Mouse (Mus musculus) heart, postnatal 36 days (tissue): Measurements from ENCODE around the gene Sertad1. TPM values are rescaled to one million over a fixed set of nuclear protein-coding genes. Genes with fewer than 3 reads are reported as not detected.
A peak's percentile ranks its signal among the peaks of the same experiment; 100 is the strongest.

Experiments used
- DNase-seq, 2 experiments: peaks; one replicate each; pipeline ENCODE4 v3.0.0; 2021 to 2022
- intact Hi-C: fragments of 180-260 bp; cut with DNase I; formaldehyde crosslinking; loops from one replicate; pipeline ENCODE4 v1.15.1; 2025
- total RNA-seq, 2 experiments: library from RNA; stranded (reverse); gene quantifications; 2 replicates each; pipeline ENCODE4 v1.2.3; 2021

The Sertad1 gene
- total RNA-seq, 2 experiments from 2014 or later = 9.5 to 11.5 TPM

DNA sequence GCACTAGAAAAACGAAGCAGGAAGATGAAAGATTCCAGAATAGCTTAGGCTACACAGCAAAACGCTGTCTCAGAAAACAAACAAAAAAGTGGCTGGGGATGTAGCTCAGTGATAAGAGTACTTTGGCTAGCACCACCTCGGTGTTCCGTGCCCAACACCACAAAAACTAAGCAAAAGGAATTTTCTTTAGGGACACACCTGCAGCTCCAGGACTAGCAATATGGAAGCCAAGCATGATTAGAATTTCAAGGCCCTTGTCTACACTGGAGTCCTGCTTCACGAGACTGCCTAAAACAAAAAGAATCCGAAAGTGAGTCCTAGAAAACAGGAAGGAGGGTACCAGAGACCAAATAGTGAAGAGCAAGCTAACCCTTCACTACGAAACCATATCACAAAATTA is 14.1 kb upstream of the Sertad1 start:
- intact Hi-C loops = loop anchor here (5.0 kb wide), 1 partner anchor 115 kb away; the partner anchor contains the start of genes Gm20479 and Shkbp1
- peak in 1 of 2 experiments; percentile 42 for DNase-seq

GRCm38 (mm10) chr7:27473156-27473834 is 13.4 kb upstream of the Sertad1 start, which contains the start of gene Sertad3:
Gene Sertad3, plus strand, starts transcription at chr7:27473768.
- intact Hi-C loops = loop anchor here (5.0 kb wide), 1 partner anchor 116 kb away; the partner anchor contains the start of genes Gm20479 and Shkbp1
- peak; percentile 100 for DNase-seq

DNA sequence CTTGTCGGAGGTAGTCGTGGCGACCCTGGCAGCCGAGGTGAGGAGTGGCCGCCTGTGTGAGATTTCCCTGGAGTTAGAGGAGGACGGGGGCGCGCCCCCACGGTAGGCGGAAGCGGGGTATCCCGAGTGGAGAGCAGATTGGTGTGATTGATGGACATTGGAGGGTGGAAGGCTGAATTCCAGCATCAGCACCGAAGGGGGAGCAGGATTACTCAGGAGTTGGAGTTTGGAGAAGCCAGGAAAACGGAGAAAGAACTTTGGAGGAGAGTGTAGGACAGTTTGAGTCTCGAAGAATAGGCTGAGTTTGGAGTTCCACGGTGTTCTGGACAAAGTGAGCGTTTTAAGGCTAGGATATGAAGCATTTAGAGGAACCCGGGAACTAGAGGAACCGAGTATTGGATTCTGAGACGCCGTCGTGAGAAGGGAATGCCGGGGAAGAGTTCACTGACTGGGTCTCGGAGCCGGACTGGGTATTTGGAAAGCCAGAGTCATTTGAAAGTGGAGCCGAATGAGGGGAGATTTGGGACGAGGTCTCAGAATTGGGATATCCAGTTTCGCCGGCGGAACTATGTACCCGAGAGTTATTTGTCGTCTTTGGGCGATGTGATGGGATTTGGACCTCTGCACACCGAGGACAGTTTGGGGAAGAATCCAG is 12.7 kb upstream of the Sertad1 start:
- DNase-seq = no peak
- intact Hi-C loops = loop anchor here (2.0 to 5.0 kb wide), 2 partner anchors 17 to 117 kb away; partner anchors contain the start of genes Gm20479 and Shkbp1

- peak; percentile 96 to 98 for DNase-seq
- intact Hi-C loops = loop anchor here (2.0 to 5.0 kb wide), 2 partner anchors 16 to 117 kb away; partner anchors contain the start of genes Gm20479 and Shkbp1
Observed at GRCm38 (mm10) chr7:27474490-27474954, 12.2 kb upstream of the Sertad1 start.

DNA sequence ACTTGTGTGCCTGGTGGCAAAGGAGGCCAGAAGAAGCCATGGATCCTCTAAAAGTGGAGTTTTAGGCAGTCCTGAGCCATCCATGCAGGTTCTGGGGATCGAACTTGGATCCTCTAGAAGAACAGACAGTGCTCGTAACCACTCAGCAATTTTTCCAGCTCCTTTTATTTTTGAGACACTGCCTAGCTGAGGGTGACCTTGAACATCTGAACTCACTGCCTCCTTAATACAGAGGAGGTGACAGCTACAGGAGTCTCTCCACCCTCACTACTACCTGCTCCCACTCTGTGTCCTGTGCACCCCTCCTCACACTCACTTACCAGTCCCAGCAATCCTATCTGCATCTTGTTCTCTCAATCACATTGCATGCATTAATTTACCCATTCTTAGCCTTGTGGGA is 11.1 kb upstream of the Sertad1 start:
- no peak for DNase-seq
- intact Hi-C loops = loop anchor here (1.0 to 2.0 kb wide), 2 partner anchors 15 to 51 kb away; no protein-coding TSS in a partner anchor

- DNase-seq = no peak
- intact Hi-C loops = no loop called here
Observed at GRCm38 (mm10) chr7:27476098-27476635, 10.5 kb upstream of the Sertad1 start.

- intact Hi-C loops = no loop called here
- no peak for DNase-seq
Observed at GRCm38 (mm10) chr7:27478561-27478960, 8.1 kb upstream of the Sertad1 start.

DNA sequence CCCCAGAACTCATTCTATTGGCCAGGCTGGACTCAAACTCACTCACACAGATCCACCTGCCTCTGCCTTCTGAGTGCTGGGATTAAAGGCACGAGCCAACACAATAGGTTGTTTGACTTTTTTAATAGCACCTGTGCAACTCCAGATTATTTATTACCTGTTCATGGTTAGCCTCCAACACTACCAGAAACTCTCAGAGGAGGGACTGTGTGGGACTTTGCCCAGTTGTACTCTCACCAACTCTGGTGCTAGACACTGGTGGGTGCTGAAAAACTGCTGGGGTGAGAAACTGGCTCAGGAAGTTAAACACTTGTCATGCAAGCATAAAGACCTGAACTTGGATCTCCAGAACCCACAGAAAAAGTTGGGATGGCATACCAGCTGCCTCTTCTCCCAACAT is 7.0 kb upstream of the Sertad1 start:
- no peak for DNase-seq
- intact Hi-C loops = loop anchor here (10.0 kb wide), 1 partner anchor 315 kb away; the partner anchor contains the start of gene Egln2

- intact Hi-C loops = loop anchor here (10.0 kb wide), 1 partner anchor 316 kb away; the partner anchor contains the start of gene Egln2
- DNase-seq = no peak
Observed at GRCm38 (mm10) chr7:27480506-27480905, 6.2 kb upstream of the Sertad1 start.

- intact Hi-C loops = loop anchor here (10.0 kb wide), 1 partner anchor 316 kb away; the partner anchor contains the start of gene Egln2
- DNase-seq = no peak
Observed at GRCm38 (mm10) chr7:27480927-27481626, 5.6 kb upstream of the Sertad1 start.

GRCm38 (mm10) chr7:27481627-27481969 is 5.1 kb upstream of the Sertad1 start:
- DNase-seq = peak; percentile 88 to 89
- intact Hi-C loops = loop anchor here (10.0 kb wide), 1 partner anchor 317 kb away; the partner anchor contains the start of gene Egln2

DNA sequence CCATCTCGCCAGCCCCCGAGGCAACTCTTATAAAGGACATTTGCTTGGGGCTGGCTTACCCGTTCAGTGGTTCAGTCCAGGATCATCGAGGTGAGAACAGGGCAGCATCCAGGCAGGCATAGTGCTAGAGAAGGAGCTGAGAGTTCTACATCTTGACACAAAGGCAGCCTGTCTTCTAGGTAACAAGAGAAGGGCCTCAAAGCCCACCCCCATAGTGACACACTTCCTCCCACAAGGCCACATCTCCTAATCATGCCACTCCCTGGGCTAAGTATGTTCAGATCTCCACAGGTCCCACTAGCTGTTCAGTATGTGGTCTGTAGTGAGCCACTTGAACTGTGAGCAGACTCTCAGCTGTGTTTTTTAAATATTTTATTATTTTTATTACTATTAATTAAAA is 2.9 kb upstream of the Sertad1 start:
- no peak for DNase-seq
- intact Hi-C loops = loop anchor here (10.0 kb wide), 1 partner anchor 319 kb away; the partner anchor contains the start of gene Egln2

GRCm38 (mm10) chr7:27486102-27486769 is 474 bp upstream of the Sertad1 start:
- intact Hi-C loops = loop anchor here (10.0 kb wide), 1 partner anchor 321 kb away; the partner anchor contains the start of gene Egln2
- peak in 1 of 2 experiments; percentile 50 for DNase-seq

DNA sequence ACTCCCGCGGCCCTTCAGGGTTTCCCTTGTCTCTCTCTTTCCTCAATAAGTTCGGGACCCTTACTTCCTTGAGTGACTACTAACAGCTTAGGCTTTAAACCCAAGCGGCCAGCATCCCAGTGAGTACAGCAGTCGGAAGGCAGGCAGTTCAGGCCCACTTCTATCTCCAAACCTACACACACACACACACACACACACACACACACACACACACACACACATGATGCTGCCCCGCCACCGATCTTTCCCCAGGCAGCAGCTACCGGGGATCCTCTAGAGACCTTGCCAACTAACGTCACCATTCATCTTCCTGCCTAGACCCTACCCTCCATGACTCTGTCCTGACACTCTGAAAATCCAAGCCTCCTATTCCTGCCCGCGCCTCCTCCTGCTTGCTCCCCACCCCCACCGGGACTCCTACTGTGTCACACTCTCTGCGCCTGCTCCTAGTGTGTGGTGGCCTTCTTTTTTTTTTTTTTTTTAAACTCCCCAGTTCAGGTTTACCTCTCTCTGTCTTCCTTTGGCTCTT is 1.1 kb downstream of the Sertad1 start:
- peak; percentile 49 to 51 for DNase-seq
- intact Hi-C loops = loop anchor here (10.0 kb wide), 1 partner anchor 323 kb away; the partner anchor contains the start of gene Egln2

DNA sequence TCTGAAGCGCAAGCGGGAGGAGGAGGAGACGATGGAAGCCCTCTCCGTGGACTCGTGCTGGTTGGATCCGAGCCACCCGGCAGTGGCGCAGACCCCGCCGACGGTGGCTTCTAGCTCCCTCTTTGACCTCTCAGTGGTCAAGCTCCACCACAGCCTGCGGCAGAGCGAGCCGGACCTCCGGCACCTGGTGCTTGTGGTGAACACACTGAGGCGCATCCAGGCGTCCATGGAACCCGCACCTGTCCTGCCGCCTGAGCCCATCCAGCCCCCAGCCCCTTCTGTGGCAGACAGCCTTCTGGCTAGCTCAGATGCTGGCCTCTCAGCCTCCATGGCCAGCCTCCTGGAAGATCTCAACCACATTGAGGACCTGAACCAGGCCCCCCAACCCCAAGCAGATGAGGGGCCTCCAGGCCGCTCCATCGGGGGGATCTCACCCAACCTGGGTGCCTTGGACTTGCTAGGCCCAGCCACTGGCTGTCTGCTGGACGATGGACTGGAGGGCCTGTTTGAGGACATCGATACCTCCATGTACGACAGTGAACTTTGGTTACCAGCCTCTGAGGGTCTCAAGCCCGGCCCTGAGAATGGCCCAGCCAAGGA is 2.7 kb downstream of the Sertad1 start:
- intact Hi-C loops = loop anchor here (10.0 kb wide), 1 partner anchor 325 kb away; the partner anchor contains the start of gene Egln2
- no peak for DNase-seq

- DNase-seq = no peak
- intact Hi-C loops = loop anchor here (2.0 kb wide), 1 partner anchor 15 kb away; no protein-coding TSS in a partner anchor
Observed at GRCm38 (mm10) chr7:27490227-27490542, 3.5 kb downstream of the Sertad1 start.

GRCm38 (mm10) chr7:27490543-27491329 is 4.0 kb downstream of the Sertad1 start:
- intact Hi-C loops = loop anchor here (2.0 kb wide), 1 partner anchor 16 kb away; no protein-coding TSS in a partner anchor
- DNase-seq = peak; percentile 92 to 96

DNA sequence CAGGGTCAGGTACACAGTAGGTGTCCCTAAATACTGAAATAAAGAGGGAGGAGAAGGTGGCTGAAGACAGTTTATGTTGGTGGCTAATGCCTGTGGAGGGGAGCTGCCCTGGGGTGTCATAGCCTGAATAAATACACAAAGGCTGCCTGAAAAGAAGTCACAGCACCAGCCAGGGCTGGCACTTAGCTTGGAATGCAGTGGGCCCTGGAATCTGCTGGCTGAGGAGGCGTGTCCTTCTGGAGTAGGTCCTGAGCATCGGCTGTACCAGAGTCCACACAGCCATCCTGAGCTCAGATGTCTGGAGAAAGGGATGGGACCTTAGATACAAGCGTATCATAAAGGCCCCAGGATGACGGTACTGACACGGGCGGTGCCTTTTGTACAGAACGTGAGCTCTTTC is 5.1 kb downstream of the Sertad1 start:
- intact Hi-C loops = loop anchor here (2.0 kb wide), 2 partner anchors 15 to 17 kb away; no protein-coding TSS in a partner anchor
- DNase-seq = no peak
